Mouse (Mus musculus) CH12F3 (cell line): ENCODE measurements around the gene B4galt2.

ENCODE experiments used
- in situ Hi-C: fragments of 300-500 bp; cut with MboI; formaldehyde crosslinking; loops from 2 replicates; pipeline ENCODE4 v1.14.3; 2020; ENCODE audit warnings: low sequenced_read_pairs

B4galt2 gene

GRCm38 (mm10) chr4:117912131-117912561 lies 28.9 kb upstream of the B4galt2 start:
- in situ Hi-C loops, result no loop called here

- in situ Hi-C loops, result no loop called here
Measured at GRCm38 (mm10) chr4:117908834-117909453, 25.7 kb upstream of the B4galt2 start.

GRCm38 (mm10) chr4:117906196-117906595 lies 22.9 kb upstream of the B4galt2 start:
- in situ Hi-C loops, result no loop called here

GRCm38 (mm10) chr4:117904761-117905160 lies 21.5 kb upstream of the B4galt2 start:
- in situ Hi-C loops, result no loop called here

- in situ Hi-C loops, result no loop called here
Measured at GRCm38 (mm10) chr4:117904094-117904493, 20.8 kb upstream of the B4galt2 start.

GRCm38 (mm10) chr4:117898111-117898510 lies 14.8 kb upstream of the B4galt2 start:
- in situ Hi-C loops, result no loop called here

- in situ Hi-C loops, result no loop called here
Measured at GRCm38 (mm10) chr4:117896031-117896430, 12.7 kb upstream of the B4galt2 start.

- in situ Hi-C loops, result no loop called here
Measured at GRCm38 (mm10) chr4:117895339-117895738, 12.1 kb upstream of the B4galt2 start.

GRCm38 (mm10) chr4:117894601-117895000 lies 11.3 kb upstream of the B4galt2 start:
- in situ Hi-C loops, result no loop called here

- in situ Hi-C loops, result no loop called here
Measured at GRCm38 (mm10) chr4:117893376-117893775, 10.1 kb upstream of the B4galt2 start.

- in situ Hi-C loops, result no loop called here
Measured at GRCm38 (mm10) chr4:117891738-117892161, 8.5 kb upstream of the B4galt2 start, which contains the start of gene Dph2. Gene Dph2 (minus strand): TSS chr4:117892032.

GRCm38 (mm10) chr4:117890750-117891149 lies 7.5 kb upstream of the B4galt2 start:
- in situ Hi-C loops, result no loop called here

- in situ Hi-C loops, result no loop called here
Measured at GRCm38 (mm10) chr4:117890031-117890430, 6.7 kb upstream of the B4galt2 start.

GRCm38 (mm10) chr4:117889471-117889870 lies 6.2 kb upstream of the B4galt2 start:
- in situ Hi-C loops, result no loop called here

- in situ Hi-C loops, result no loop called here
Measured at GRCm38 (mm10) chr4:117887920-117888319, 4.6 kb upstream of the B4galt2 start.

GRCm38 (mm10) chr4:117887133-117887532 lies 3.8 kb upstream of the B4galt2 start, which contains the start of gene Atp6v0b:
Gene Atp6v0b (minus strand): TSS chr4:117887333.
- in situ Hi-C loops, result no loop called here

GRCm38 (mm10) chr4:117886644-117887043 lies 3.4 kb upstream of the B4galt2 start:
- in situ Hi-C loops, result no loop called here

GRCm38 (mm10) chr4:117885994-117886393 lies 2.7 kb upstream of the B4galt2 start:
- in situ Hi-C loops, result no loop called here

GRCm38 (mm10) chr4:117885093-117885492 lies 1.8 kb upstream of the B4galt2 start:
- in situ Hi-C loops, result no loop called here

GRCm38 (mm10) chr4:117884146-117884545 lies 859 bp upstream of the B4galt2 start:
- in situ Hi-C loops, result no loop called here

- in situ Hi-C loops, result no loop called here
Measured at GRCm38 (mm10) chr4:117878703-117879102, 4.6 kb downstream of the B4galt2 start.

GRCm38 (mm10) chr4:117878301-117878700 lies 5.0 kb downstream of the B4galt2 start:
- in situ Hi-C loops, result no loop called here

GRCm38 (mm10) chr4:117873615-117874014 lies 9.7 kb downstream of the B4galt2 start:
- in situ Hi-C loops, result no loop called here
